Mouse (Mus musculus) ES-E14 (cell line): ENCODE measurements around the gene Sars2. TPM values are rescaled to one million over a fixed set of nuclear protein-coding genes. Genes with fewer than 3 reads are reported as not detected.

Experiments
- DNase-seq: peaks from one replicate; pipeline ENCODE4 v3.0.0-alpha.2; 2013; ENCODE audit warnings: low read depth, low spot score
- H3K27ac ChIP-seq: 2 replicates; pipeline ENCODE4 v1.5.1; 2012; ENCODE audit warnings: low read depth, mild to moderate bottlenecking, low read length, moderate library complexity, mixed read lengths; ENCODE audit not compliant: poor library complexity, insufficient read depth, severe bottlenecking
- H3K36me3 ChIP-seq: 2 replicates; pipeline ENCODE4 v1.6.1; 2012; ENCODE audit warnings: mild to moderate bottlenecking, low read length, moderate library complexity, mixed read lengths; ENCODE audit not compliant: control insufficient read depth, poor library complexity, insufficient read depth, severe bottlenecking
- H3K4me1 ChIP-seq, 2 experiments: fragments of 150-350 bp in 1 of 2; sonication (generic) in 1 of 2; 2 replicates each; pipeline ENCODE4 v1.6.1; 2012; ENCODE audit warnings: low read length in 2 of 2, mild to moderate bottlenecking in 1 of 2, mixed read lengths in 1 of 2; ENCODE audit not compliant: control insufficient read depth in 2 of 2, insufficient read depth in 2 of 2, poor library complexity in 1 of 2
- H3K4me3 ChIP-seq, 2 experiments: fragments of 150-350 bp in 1 of 2; sonication (generic) in 1 of 2; 2 replicates each; pipeline ENCODE4 v1.5.1; 2012; ENCODE audit warnings: low read length in 2 of 2, low read depth in 1 of 2, mild to moderate bottlenecking in 1 of 2, mixed read lengths in 1 of 2; ENCODE audit not compliant: insufficient read depth in 1 of 2, poor library complexity in 1 of 2, severe bottlenecking in 1 of 2
- H3K9ac ChIP-seq: 2 replicates; pipeline ENCODE4 v1.6.1; 2012; ENCODE audit warnings: low read depth, mild to moderate bottlenecking, low read length, mixed read lengths; ENCODE audit not compliant: poor library complexity, insufficient read depth, severe bottlenecking
- H3K9me3 ChIP-seq: fragments of 150-350 bp; sonication (generic); 2 replicates; pipeline ENCODE4 v1.6.1; 2012; ENCODE audit warnings: low read depth, mild to moderate bottlenecking, low read length; ENCODE audit not compliant: control insufficient read depth, insufficient read depth
- CHD2 ChIP-seq: IDR thresholded peaks from 2 replicates; pipeline ENCODE4 v1.6.1; 2014; ENCODE audit warnings: mild to moderate bottlenecking, low read depth, low read length, inconsistent platforms
- HCFC1 ChIP-seq: IDR thresholded peaks from 2 replicates; pipeline ENCODE4 v1.6.1; 2012; ENCODE audit warnings: low read length, inconsistent platforms, borderline replicate concordance; ENCODE audit not compliant: insufficient read depth
- MAFK ChIP-seq: IDR thresholded peaks from 2 replicates; pipeline ENCODE4 v1.6.1; 2014; ENCODE audit warnings: mild to moderate bottlenecking, low read depth, low read length, inconsistent platforms; ENCODE audit not compliant: insufficient read depth
- ZC3H11A ChIP-seq: IDR thresholded peaks from 2 replicates; pipeline ENCODE4 v1.6.1; 2012; ENCODE audit warnings: low read depth, mild to moderate bottlenecking, inconsistent platforms, low read length, borderline replicate concordance
- ZNF384 ChIP-seq: IDR thresholded peaks from 2 replicates; pipeline ENCODE4 v1.6.1; 2012; ENCODE audit warnings: low read depth, low read length, inconsistent platforms
- in situ Hi-C, 2 experiments: fragments of 600-800 bp; cut with MboI; formaldehyde crosslinking; loops; one replicate each; pipeline ENCODE4 v1.15.1; 2025; ENCODE audit warnings: low sequenced_read_pairs in 2 of 2, inconsistent platforms in 1 of 2; ENCODE audit not compliant: unreplicated experiment in 2 of 2
- total RNA-seq: library from RNA; depleted of rRNA; stranded (reverse); fragments of 300-350 nt; gene quantifications from 2 replicates; pipeline ENCODE4 v1.2.3, GENCODE M21; 2012

The Sars2 gene
- total RNA-seq, 1 experiment: 25.2 TPM

- Histone ChIP-seq H3K9ac (no peak overlapping the region), H3K36me3 (peaks cover 2% of the 10 kb centered on the region; the same call in 1 of the 2 replicates), H3K27ac (peak overlapping the region; percentile 1; the same call in 1 of the 2 replicates), H3K9me3 (no peaks in the 10 kb centered on the region), H3K4me3 (no peak overlapping the region), H3K4me1 (peaks cover 7 to 39% of the 10 kb centered on the region in 2 experiments)
- in situ Hi-C loops: no loop called here
- no peak for DNase-seq
- TF ChIP-seq ZNF384: 0 out of 2 replicates have a peak, but pooled peaks have one; percentile 52
- TF ChIP-seq CHD2: no peak
Observed at GRCm38 (mm10) chr7:28792391-28793185, 50.8 kb downstream of the Sars2 start.

- peaks cover 12% of the 10 kb centered on the region for H3K36me3 ChIP-seq
- H3K4me1 ChIP-seq: peaks cover 7 to 35% of the 10 kb centered on the region in 2 experiments
- H3K9ac ChIP-seq: no peak overlapping the region
- H3K4me3 ChIP-seq: no peak overlapping the region
- in situ Hi-C loops: no loop called here
- DNase-seq: no peak
- H3K27ac ChIP-seq: no peak overlapping the region
- TF ChIP-seq ZNF384: no peak
- TF ChIP-seq HCFC1: no peak
- no peak for TF ChIP-seq MAFK
- no peak for TF ChIP-seq CHD2
- no peak for TF ChIP-seq ZC3H11A
- H3K9me3 ChIP-seq: no peaks in the 10 kb centered on the region
Observed at GRCm38 (mm10) chr7:28793834-28794233, 52.0 kb downstream of the Sars2 start.

DNA sequence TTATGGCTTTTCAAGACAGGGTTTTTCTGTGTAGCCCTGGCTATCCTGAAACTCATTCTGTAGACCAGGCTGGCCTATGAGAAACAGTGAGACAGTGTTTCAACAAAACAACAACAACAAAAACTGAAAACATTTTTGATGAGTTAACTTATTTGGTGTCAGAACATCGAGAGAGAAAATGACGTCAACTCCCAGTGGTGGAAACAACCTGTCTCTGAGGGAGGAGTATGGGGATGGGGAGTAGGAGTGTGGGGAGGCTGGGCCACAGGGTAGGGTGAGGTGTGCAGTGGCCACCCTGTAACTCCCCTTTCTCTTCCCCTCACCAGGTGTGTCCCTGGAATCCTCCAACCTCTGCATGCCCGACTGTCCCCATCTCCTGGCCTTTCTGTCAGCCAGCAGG lies 52.7 kb downstream of the Sars2 start:
- Histone ChIP-seq H3K36me3 (peaks cover 17% of the 10 kb centered on the region), H3K9me3 (no peaks in the 10 kb centered on the region), H3K27ac (no peak overlapping the region), H3K4me1 (peaks cover 7 to 31% of the 10 kb centered on the region in 2 experiments), H3K9ac (no peak overlapping the region), H3K4me3 (no peak overlapping the region)
- in situ Hi-C loops: no loop called here
- no peak for DNase-seq
- TF ChIP-seq HCFC1: no peak
- TF ChIP-seq ZNF384: no peak
- no peak for TF ChIP-seq ZC3H11A
- no peak for TF ChIP-seq MAFK
- TF ChIP-seq CHD2: no peak

GRCm38 (mm10) chr7:28795832-28796231 lies 54.0 kb downstream of the Sars2 start:
- in situ Hi-C loops: no loop called here

More at GRCm38 (mm10) chr7:28795832-28796231, 54.0 kb downstream of the Sars2 start:
- peak overlapping the region; percentile 86 for H3K9ac ChIP-seq
- peak overlapping the region; percentile 81 to 84 for H3K4me3 ChIP-seq
- no peak for DNase-seq
- H3K9me3 ChIP-seq: no peaks in the 10 kb centered on the region
- H3K4me1 ChIP-seq: peaks cover 0 to 22% of the 10 kb centered on the region in 2 experiments; a peak in 3 of 4 replicates
- H3K36me3 ChIP-seq: peaks cover 17% of the 10 kb centered on the region
- peak overlapping the region; percentile 63; the same call in 1 of the 2 replicates for H3K27ac ChIP-seq
- TF ChIP-seq HCFC1 (no peak), ZNF384 (no peak), ZC3H11A (no peak), MAFK (no peak), CHD2 (no peak)
